Mouse (Mus musculus) testis, postnatal 14 days (tissue): Measurements from ENCODE around the gene Ralgapa2.

ENCODE experiments used
- DNase-seq: peaks from one replicate; pipeline ENCODE4 v3.0.0; 2021; ENCODE audit warnings: low spot score

Gene Ralgapa2

GRCm38 (mm10) chr2:146511911-146512580 is at the start of gene Ralgapa2:
Gene Ralgapa2 (minus strand): TSS chr2:146512344.
- peak; percentile 99 for DNase-seq

DNA sequence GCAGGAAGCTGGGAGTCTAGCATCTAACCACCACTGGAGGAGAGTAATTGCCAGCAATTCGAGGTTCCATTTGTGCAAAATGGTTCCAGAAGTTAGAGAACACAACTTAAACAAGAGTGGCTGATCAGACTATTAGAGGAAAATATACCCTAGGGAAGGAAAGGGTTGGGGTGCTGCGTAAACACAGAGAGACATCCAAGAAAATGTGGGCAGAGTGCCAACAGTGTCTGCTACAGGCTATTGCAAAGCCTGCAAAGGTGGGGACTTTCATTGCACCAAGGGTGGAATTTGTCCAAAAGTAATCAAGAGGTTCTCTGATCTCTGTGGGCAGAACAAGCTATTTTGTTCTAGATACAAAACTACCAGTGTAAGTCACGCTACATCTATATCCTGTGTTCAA is 49.4 kb upstream of the Ralgapa2 start:
- no peak for DNase-seq

- DNase-seq, result no peak
Measured at GRCm38 (mm10) chr2:146560633-146561043, 48.5 kb upstream of the Ralgapa2 start.

DNA sequence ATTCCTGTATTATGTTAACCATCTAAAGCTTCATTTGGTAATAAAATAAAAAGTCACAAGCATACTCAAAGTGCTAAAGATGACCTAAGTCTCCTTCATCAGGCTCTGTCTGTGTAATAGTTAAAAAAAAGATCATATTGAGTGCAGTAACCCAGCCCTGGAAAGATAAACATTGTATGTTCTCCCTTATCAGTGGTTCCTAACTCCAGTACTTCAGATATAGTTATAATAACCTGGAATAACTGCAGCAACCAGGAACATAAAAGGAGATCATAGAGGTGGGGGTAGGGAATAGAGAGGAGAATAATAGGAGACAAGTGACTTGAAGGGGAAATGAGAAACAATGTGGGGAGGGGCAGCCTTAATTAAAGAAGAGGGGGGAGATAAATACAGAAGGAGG is 44.0 kb upstream of the Ralgapa2 start:
- no peak for DNase-seq

- DNase-seq, result no peak
Measured at GRCm38 (mm10) chr2:146555351-146555750, 43.2 kb upstream of the Ralgapa2 start.

- DNase-seq, result no peak
Measured at GRCm38 (mm10) chr2:146553701-146554100, 41.6 kb upstream of the Ralgapa2 start.

- no peak for DNase-seq
Measured at GRCm38 (mm10) chr2:146551818-146552217, 39.7 kb upstream of the Ralgapa2 start.

- no peak for DNase-seq
Measured at GRCm38 (mm10) chr2:146549111-146549776, 37.1 kb upstream of the Ralgapa2 start.

DNA sequence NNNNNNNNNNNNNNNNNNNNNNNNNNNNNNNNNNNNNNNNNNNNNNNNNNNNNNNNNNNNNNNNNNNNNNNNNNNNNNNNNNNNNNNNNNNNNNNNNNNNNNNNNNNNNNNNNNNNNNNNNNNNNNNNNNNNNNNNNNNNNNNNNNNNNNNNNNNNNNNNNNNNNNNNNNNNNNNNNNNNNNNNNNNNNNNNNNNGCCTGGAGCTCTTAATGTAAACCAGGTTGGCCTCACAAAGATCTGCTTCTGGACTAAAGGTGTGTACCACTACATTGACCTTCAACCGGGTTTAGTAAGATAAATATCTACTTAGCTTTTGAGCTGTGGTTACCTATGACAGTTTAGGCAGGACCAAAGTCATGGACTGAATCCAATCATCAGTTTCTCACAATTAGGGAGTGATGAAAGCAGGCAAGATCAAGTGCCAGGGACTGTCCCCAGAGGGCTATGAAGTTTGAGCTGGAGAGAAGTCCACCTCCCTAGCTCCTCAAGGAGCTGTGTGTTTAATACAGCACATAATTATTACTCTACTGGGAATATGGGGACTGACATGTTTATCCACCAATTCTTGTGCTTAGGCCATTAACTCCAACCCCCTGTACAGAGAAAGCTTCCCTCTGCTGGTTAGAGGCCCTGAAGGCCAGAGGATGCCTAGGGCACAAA is 32.1 kb upstream of the Ralgapa2 start:
- DNase-seq, result no peak

GRCm38 (mm10) chr2:146533118-146533949 is 21.2 kb upstream of the Ralgapa2 start:
- DNase-seq, result no peak

- DNase-seq, result no peak
Measured at GRCm38 (mm10) chr2:146532493-146532892, 20.3 kb upstream of the Ralgapa2 start.

GRCm38 (mm10) chr2:146525483-146525882 is 13.3 kb upstream of the Ralgapa2 start:
- no peak for DNase-seq

- DNase-seq, result no peak
Measured at GRCm38 (mm10) chr2:146524685-146525415, 12.7 kb upstream of the Ralgapa2 start.

DNA sequence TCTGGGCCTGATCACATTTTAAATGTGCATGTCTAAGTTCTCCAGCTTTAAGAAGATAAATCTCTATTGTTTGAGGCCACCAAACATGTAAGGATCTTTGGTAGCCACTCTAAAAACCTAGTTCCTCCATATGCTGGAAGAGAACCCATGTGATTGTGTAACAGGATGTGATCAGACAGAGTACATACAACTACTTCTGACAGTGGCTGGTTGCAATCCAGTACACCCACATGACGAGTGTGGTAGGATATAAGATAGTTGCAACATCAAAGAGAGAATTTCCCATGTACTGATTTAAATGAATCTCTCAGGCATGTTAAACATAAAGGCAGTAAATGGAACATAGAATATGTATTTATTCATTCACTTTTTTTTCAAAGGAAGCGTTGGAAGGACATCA is 4.8 kb upstream of the Ralgapa2 start:
- no peak for DNase-seq

DNA sequence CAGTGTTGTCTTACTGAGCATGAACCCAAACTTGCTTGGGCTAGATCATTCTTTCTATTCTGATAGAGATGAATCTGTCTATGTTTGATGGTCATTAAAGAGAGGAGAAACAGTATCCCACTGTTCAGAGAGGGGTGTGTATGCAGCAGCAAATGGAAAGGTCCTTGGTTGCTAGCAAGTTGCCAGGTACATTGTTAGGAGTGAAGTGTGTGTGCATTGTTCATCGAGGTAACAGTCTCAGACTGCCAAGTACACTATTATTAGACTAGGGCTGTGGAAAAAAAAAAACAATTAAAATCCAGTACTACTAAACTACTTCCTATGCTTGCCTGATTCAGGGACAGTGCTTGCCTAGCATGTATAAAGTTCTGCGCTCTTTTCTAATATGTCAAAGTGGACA is 2.9 kb upstream of the Ralgapa2 start:
- DNase-seq, result no peak

- DNase-seq, result no peak
Measured at GRCm38 (mm10) chr2:146512581-146512920, 407 bp upstream of the Ralgapa2 start.

DNA sequence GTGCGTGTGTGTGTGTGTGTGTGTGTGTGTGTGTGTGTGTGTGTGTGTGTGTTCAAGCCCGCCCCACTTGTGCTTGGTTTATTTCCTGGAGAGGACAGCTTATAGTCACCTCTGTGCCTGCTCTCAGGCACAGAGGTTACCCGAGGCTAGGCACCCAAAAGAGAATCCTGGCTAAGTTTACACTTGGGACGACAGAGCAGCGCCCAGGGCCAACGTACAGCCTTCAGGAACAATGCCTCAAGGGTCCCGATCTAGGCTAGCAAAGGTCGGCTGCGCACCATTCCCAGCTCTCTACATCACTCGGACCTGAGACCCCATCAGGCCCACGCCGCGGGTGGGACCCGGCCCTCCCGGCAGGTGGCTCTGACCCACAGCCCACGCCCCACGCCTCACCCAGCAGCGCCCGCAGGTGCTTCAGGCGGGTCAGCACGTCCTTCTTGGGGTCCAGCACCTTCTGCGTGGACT is 711 bp downstream of the Ralgapa2 start:
- no peak for DNase-seq

DNA sequence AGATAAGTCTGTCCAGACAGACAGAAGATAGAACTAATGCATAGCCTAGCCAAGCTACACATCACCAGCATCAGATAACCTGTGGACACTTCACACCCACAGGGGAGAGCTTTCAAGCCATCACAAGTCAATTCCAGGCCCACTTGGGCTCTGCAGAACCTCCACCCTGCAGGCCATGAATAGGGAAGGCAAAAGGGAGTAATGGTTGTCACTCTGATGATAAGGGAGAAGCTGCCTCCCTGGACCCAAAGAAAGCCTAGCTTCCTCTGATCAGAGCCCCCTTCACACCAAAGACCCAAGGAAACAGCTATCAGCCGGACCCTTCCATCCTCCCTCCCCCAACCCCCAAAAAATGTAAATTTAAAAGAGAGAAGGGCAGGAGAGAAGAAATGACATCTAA is 1.4 kb downstream of the Ralgapa2 start:
- DNase-seq, result no peak

DNA sequence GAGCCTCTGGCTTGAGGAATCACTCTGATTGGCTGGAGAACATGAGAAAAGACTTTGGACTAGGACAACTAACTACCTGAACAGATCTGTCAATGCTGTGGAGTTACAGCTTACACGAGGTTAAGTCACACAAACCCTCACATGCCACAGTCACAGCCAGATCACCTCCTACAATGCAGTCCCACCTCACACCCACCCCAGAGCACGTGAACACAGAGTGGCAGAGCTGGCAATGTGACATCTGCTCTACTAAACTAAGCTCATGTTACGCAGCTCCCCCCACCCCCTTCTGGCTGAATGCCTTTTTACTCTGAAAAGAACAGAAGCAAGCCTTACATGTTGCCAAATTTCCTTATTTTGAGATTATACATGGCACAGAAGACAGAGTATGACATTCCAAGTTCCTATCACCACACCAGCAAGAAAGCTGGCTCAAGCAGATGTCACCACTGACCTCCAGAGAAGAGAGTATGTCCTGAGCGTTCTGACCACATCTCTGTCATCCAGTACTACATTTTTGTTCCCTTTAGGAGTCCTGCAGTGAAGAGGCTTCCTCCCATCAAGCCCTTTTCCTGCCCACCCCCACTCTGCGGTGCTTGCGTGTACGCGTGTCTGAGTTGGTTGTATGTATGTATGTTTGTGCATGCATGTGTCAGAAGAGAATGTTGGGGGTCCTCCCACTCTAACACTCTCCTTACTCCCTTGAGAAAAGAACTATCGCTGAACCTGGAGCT is 9.4 kb downstream of the Ralgapa2 start:
- no peak for DNase-seq

GRCm38 (mm10) chr2:146500067-146500466 is 12.1 kb downstream of the Ralgapa2 start:
- no peak for DNase-seq

DNA sequence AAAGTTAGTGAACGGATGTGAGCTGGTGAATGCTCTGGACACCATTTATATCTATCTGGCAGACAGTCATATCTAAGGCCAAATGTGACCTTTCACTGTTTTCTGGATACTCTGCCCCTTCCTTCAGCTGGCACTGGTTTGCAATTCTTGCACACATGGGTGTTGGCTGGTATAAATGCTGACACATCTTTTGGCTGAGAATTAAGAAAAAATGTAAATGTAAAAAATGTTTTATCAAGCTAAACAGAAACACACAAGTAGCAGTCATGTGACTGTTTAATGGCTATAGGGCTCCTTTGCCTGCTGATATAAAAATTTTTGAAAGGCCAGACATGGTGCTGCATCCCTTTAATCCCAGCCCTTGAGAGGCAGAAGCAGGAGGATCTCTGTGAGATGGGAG is 13.0 kb downstream of the Ralgapa2 start:
- DNase-seq, result no peak
